Mouse (Mus musculus) midbrain, postnatal 0 days (tissue): ENCODE measurements around the gene Tcp11. TPM values are rescaled to one million over a fixed set of nuclear protein-coding genes. Genes with fewer than 3 reads are reported as not detected.

Experiments
- ATAC-seq: fragments of 200-750 bp; cut with Nextera tagmentation; 2 replicates; pipeline ENCODE4 v1.8.0; 2017; ENCODE audit warnings: moderate number of reproducible peaks, mild to moderate bottlenecking, moderate TSS enrichment, moderate library complexity; ENCODE audit not compliant: low FRiP score
- DNase-seq: peaks from one replicate; pipeline ENCODE4 v3.0.0-alpha.2; 2015; ENCODE audit warnings: low spot score
- H3K27ac ChIP-seq: fragments of 300-500 bp; sonication (generic); 2 replicates; pipeline ENCODE4 v1.5.1; 2014; ENCODE audit warnings: low read depth, mild to moderate bottlenecking, low read length, mixed read lengths
- H3K27me3 ChIP-seq: fragments of 300-500 bp; sonication (generic); 2 replicates; pipeline ENCODE4 v1.6.1; 2014; ENCODE audit warnings: low read length, control low read depth, mixed read lengths; ENCODE audit not compliant: insufficient read depth
- H3K36me3 ChIP-seq: fragments of 300-500 bp; sonication (generic); 2 replicates; pipeline ENCODE4 v1.6.1; 2014; ENCODE audit warnings: low read length, control low read depth, mixed read lengths; ENCODE audit not compliant: insufficient read depth
- H3K4me1 ChIP-seq: fragments of 300-500 bp; sonication (generic); 2 replicates; pipeline ENCODE4 v1.6.1; 2014; ENCODE audit warnings: mild to moderate bottlenecking, control low read depth, antibody characterized with exemption, low read length, mixed read lengths; ENCODE audit not compliant: insufficient read depth
- H3K4me2 ChIP-seq: fragments of 300-500 bp; sonication (generic); 2 replicates; pipeline ENCODE4 v1.6.1; 2014; ENCODE audit warnings: low read depth, mild to moderate bottlenecking, low read length, mixed read lengths; ENCODE audit not compliant: poor library complexity, severe bottlenecking
- H3K4me3 ChIP-seq: fragments of 300-500 bp; sonication (generic); 2 replicates; pipeline ENCODE4 v1.5.1; 2014; ENCODE audit warnings: low read depth, mild to moderate bottlenecking, low read length, moderate library complexity
- H3K9ac ChIP-seq: fragments of 300-500 bp; sonication (generic); replicated peaks from 2 replicates; pipeline ENCODE4 v1.6.1; 2014; ENCODE audit warnings: mild to moderate bottlenecking, low read length, moderate library complexity, mixed read lengths; ENCODE audit not compliant: poor library complexity, severe bottlenecking
- H3K9me3 ChIP-seq: fragments of 300-500 bp; sonication (generic); 2 replicates; pipeline ENCODE4 v1.6.1; 2016; ENCODE audit warnings: low read length, control low read depth
- CTCF ChIP-seq: IDR thresholded peaks from 2 replicates; pipeline ENCODE4 v1.5.1; 2016; ENCODE audit warnings: antibody characterized with exemption, mild to moderate bottlenecking
- WGBS: fragments of 180-500 bp; shearing (Covaris S2); extraction: QIAGEN DNeasy Blood & Tissue Kit; methylation state at CpG from one replicate; pipeline ENCODE4 v1.1.7; 2014; 5-methylcytosine and 5-hydroxymethylcytosine counted together
- polyA plus RNA-seq: library from polyadenylated mRNA; unstranded; fragments of >200 nt; fragmentation: Nextera tagmentation; extraction: Ambion mirVana; gene quantifications from 2 replicates; pipeline ENCODE4 v1.2.1, GENCODE M21; 2015
- total RNA-seq: library from RNA; depleted of rRNA; stranded (reverse); fragments of >200 nt; gene quantifications from 2 replicates; pipeline ENCODE4 v1.2.3, GENCODE M21; 2014

Gene Tcp11
- total and polyA plus RNA-seq, 2 experiments from 2014 or later: 2.5 to 8.2 TPM

DNA sequence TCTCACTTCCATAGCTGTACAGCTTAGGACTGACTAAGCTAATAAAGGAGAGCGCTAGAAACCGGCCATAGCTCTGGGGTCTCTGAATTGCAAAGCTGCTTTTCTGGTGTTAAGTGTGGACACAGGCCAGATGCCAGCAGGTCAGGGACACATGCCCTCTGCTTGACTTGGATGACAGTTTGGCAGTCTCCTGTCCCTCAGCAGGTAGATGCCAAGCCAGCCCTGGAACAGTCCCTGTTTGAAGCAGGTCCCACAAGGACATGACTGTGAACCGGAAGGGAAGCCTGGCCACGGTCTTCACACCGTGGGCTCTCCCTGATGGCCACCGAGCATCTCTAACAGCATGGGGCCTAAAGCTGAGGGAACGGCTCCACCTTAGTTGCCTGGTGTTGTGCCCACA lies 17.7 kb downstream of the Tcp11 start:
- WGBS: 73% methylated on average over 7 of the region's 7 CpGs

GRCm38 (mm10) chr17:28061472-28061871 lies 19.0 kb downstream of the Tcp11 start:
- no peaks in the 10 kb centered on the region for H3K4me1 ChIP-seq
- H3K9me3 ChIP-seq: no peaks in the 10 kb centered on the region
- no peak for ATAC-seq
- no peaks in the 10 kb centered on the region for H3K27me3 ChIP-seq
- no peak overlapping the region for H3K4me3 ChIP-seq
- H3K27ac ChIP-seq: no peak overlapping the region
- WGBS: 39% methylated on average over 7 of the region's 7 CpGs
- no peak overlapping the region for H3K4me2 ChIP-seq
- DNase-seq: peak; percentile 74
- TF ChIP-seq CTCF: peak; percentile 79
- peaks cover 52% of the 10 kb centered on the region for H3K36me3 ChIP-seq
- H3K9ac ChIP-seq: 0 out of 2 replicates have a peak overlapping the region, but pooled peaks have one; percentile 13

More for the DNA sequence above, 17.7 kb downstream of the Tcp11 start:
- no peak for DNase-seq
- Histone ChIP-seq H3K4me2 (no peak overlapping the region), H3K27me3 (no peaks in the 10 kb centered on the region), H3K9me3 (no peaks in the 10 kb centered on the region), H3K27ac (no peak overlapping the region), H3K4me1 (no peaks in the 10 kb centered on the region), H3K4me3 (no peak overlapping the region), H3K36me3 (peaks cover 42% of the 10 kb centered on the region), H3K9ac (no peak overlapping the region)
- TF ChIP-seq CTCF: no peak
- no peak for ATAC-seq

DNA sequence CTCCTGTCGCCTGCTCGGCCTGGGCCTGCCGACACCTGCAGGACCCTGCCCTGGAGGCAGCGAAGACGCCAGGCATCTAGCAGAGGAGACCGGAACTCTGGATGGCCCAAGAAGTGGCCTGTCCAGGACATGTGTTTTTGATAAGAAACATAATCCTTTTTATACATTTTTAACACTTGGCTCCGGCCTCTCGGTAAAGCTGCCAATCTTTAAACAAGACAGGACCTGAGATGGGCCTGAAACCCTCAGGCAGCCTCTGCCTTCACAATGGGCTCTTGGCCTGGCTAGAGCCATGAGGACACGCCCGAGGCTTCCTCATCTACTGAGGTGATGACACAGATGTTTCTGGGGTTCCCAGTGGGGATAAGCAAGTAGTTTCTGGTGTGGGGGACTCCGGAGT lies 19.8 kb downstream of the Tcp11 start:
- H3K27ac ChIP-seq: no peak overlapping the region
- H3K36me3 ChIP-seq: peaks cover 54% of the 10 kb centered on the region
- H3K9ac ChIP-seq: no peak overlapping the region
- no peak overlapping the region for H3K4me3 ChIP-seq
- no peaks in the 10 kb centered on the region for H3K9me3 ChIP-seq
- no peak for DNase-seq
- no peak for ATAC-seq
- no peak for TF ChIP-seq CTCF
- H3K4me2 ChIP-seq: no peak overlapping the region
- H3K27me3 ChIP-seq: no peaks in the 10 kb centered on the region
- H3K4me1 ChIP-seq: no peaks in the 10 kb centered on the region
- 88% methylated on average over 11 of the region's 11 CpGs for WGBS

DNA sequence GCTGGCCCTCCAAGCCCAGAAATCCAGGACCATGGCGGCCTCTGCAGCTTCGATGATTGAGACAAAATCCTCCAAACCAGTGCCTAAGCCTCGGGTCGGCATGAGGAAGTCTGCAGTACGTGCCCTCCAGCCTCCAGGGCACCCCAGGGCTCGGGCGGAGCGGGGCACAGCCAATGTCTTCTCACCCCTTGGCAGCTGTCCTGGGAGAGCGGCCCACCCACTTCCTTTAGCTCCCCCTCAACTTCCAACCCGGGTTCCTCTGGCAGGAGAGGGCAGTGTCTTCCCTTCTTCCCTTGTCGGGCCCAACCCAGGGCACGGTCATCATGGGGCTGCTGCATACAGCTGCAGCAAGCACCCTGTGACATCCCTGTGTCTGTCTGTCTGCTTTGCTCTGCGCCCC lies 22.1 kb downstream of the Tcp11 start:
- ATAC-seq (no peak), DNase-seq (no peak)
- Histone ChIP-seq H3K27ac (no peak overlapping the region), H3K36me3 (peaks cover 66% of the 10 kb centered on the region), H3K4me2 (no peak overlapping the region), H3K4me1 (no peaks in the 10 kb centered on the region), H3K9me3 (no peaks in the 10 kb centered on the region), H3K27me3 (no peaks in the 10 kb centered on the region), H3K4me3 (no peak overlapping the region), H3K9ac (no peak overlapping the region)
- WGBS: 87% methylated on average over 13 of the region's 13 CpGs
- no peak for TF ChIP-seq CTCF

GRCm38 (mm10) chr17:28052293-28052863 lies 28.1 kb downstream of the Tcp11 start:
- 84% methylated on average over 21 of the region's 21 CpGs for WGBS
- ATAC-seq (no peak), DNase-seq (no peak)
- H3K27ac ChIP-seq: no peak overlapping the region
- H3K9ac ChIP-seq: no peak overlapping the region
- H3K4me2 ChIP-seq: no peak overlapping the region
- no peak overlapping the region for H3K4me3 ChIP-seq
- peaks cover 49% of the 10 kb centered on the region for H3K36me3 ChIP-seq
- TF ChIP-seq CTCF: no peak
- no peaks in the 10 kb centered on the region for H3K27me3 ChIP-seq
- no peaks in the 10 kb centered on the region for H3K9me3 ChIP-seq
- no peaks in the 10 kb centered on the region for H3K4me1 ChIP-seq

DNA sequence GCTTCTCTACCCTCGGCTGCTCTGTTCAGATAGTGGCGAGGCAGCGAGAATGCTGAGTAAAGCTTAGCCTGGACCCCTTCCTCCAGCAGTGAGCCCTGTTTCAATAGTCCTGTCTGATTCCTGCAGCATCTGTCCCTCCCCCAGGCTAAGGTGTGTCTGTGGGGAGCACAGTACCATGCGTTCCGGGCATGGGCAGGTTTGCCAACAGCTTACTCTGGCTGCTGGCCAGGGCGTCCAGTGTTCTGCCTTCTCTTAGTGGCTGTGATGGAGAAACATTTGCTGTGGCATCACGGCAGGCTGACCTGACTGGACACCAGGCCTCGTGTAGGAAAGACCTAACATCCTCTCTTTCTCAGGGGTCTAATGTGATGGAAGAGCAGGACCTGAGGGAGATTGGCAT lies 30.2 kb downstream of the Tcp11 start:
- ATAC-seq (no peak), DNase-seq (no peak)
- Histone ChIP-seq H3K36me3 (peaks cover 41% of the 10 kb centered on the region), H3K4me3 (no peak overlapping the region), H3K4me2 (no peak overlapping the region), H3K9ac (no peak overlapping the region), H3K9me3 (no peaks in the 10 kb centered on the region), H3K27me3 (no peaks in the 10 kb centered on the region), H3K27ac (no peak overlapping the region), H3K4me1 (no peaks in the 10 kb centered on the region)
- TF ChIP-seq CTCF: no peak
- WGBS: 87% methylated on average over 8 of the region's 8 CpGs
